Mouse (Mus musculus) bone marrow macrophage, adult 2 months (primary cell): ENCODE data around the gene Fastkd1. TPM values are rescaled to one million over a fixed set of nuclear protein-coding genes. Genes with fewer than 3 reads are reported as not detected.

Source experiments
- H3K27ac ChIP-seq: 2 replicates; pipeline ENCODE4 v1.5.1; 2012; ENCODE audit warnings: low read depth, low read length; ENCODE audit not compliant: insufficient read depth
- H3K4me1 ChIP-seq: 2 replicates; pipeline ENCODE4 v1.6.1; 2012; ENCODE audit warnings: low read length; ENCODE audit not compliant: control insufficient read depth, insufficient read depth
- H3K4me3 ChIP-seq: 2 replicates; pipeline ENCODE4 v1.5.1; 2012; ENCODE audit warnings: mild to moderate bottlenecking, low read length, moderate library complexity; ENCODE audit not compliant: insufficient read depth
- CTCF ChIP-seq: IDR thresholded peaks from 2 replicates; pipeline ENCODE4 v1.5.1; 2012; ENCODE audit warnings: low read depth, mild to moderate bottlenecking, low read length, moderate library complexity
- POLR2A ChIP-seq: IDR thresholded peaks from 2 replicates; pipeline ENCODE4 v1.6.1; 2012; ENCODE audit warnings: mild to moderate bottlenecking, low read depth, low read length, borderline replicate concordance
- polyA plus RNA-seq: library from polyadenylated mRNA; stranded (reverse); fragments of >200 nt; gene quantifications from 2 replicates; pipeline ENCODE4 v1.2.4, GENCODE M21; 2012; ENCODE audit not compliant: missing spikeins, insufficient read depth, insufficient read length

Gene Fastkd1
- polyA plus RNA-seq, 1 experiment, result 6.0 TPM

DNA sequence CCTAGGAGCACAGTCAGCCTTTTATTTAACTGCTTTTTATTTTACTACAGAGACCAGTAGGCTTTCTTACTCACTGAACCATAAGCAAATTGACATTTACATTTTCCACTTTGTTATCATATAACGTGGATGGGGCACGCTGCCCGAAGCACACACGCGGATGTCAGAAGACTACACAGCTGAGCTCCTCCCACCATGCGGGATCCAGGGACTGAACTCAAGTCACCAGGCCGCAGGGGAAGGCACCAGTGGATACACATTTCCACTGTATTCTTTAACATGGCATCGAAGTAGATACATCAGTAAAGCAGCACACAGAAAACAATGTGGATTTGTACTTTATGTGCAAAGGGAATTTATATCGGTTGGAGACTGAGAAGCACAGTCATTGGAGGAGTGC is 38.0 kb downstream of the Fastkd1 start:
- Histone ChIP-seq H3K4me1 (no peaks in the 10 kb centered on the region), H3K4me3 (no peak overlapping the region), H3K27ac (no peak overlapping the region)
- no peak for TF ChIP-seq POLR2A
- no peak for TF ChIP-seq CTCF

- Histone ChIP-seq H3K27ac (no peak overlapping the region), H3K4me1 (0 out of 2 replicates have a peak, but pooled peaks cover 2% of the 10 kb centered on the region), H3K4me3 (no peak overlapping the region)
- TF ChIP-seq CTCF (no peak), POLR2A (no peak)
Observed at GRCm38 (mm10) chr2:69673723-69674122, 39.6 kb downstream of the Fastkd1 start.

DNA sequence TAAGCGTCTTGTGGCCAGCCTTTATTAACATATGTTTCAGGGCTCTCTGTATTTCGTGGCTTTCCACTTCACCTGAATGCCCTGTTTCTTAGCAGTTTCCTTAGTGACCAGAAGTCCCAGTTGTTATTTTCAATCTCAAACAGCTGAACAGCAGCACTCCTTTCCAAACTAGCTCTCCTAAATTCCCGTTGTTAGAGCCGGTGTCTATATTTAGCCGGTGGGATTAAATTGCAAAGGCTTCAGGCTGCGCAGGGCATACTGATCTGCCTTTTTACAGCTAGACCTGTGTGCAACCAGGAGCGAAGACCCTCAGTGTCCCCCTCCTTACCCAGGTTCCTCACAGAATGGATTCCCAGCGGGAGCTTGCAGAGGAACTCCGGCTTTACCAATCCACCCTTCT is 43.5 kb downstream of the Fastkd1 start, which contains the start of gene Klhl41:
Gene Klhl41 (plus strand): TSS at position 268 of the 400 bp plus-strand sequence.
- Histone ChIP-seq H3K4me1 (0 out of 2 replicates have a peak, but pooled peaks cover 2% of the 10 kb centered on the region), H3K27ac (no peak within 1 kb of the TSS), H3K4me3 (no peak within 1 kb of the TSS)
- TF ChIP-seq POLR2A (no peak), CTCF (no peak)

GRCm38 (mm10) chr2:69668414-69668813 is 44.9 kb downstream of the Fastkd1 start:
- Histone ChIP-seq H3K4me3 (no peak overlapping the region), H3K27ac (no peak overlapping the region), H3K4me1 (peaks cover 13% of the 10 kb centered on the region)
- TF ChIP-seq CTCF, result no peak
- TF ChIP-seq POLR2A, result no peak

- TF ChIP-seq CTCF (no peak), POLR2A (no peak)
Observed at GRCm38 (mm10) chr2:69667656-69668055, 45.7 kb downstream of the Fastkd1 start.

GRCm38 (mm10) chr2:69663827-69664476 is 49.4 kb downstream of the Fastkd1 start:
- Histone ChIP-seq H3K4me3 (no peak overlapping the region), H3K4me1 (peaks cover 12% of the 10 kb centered on the region), H3K27ac (peak overlapping the region; percentile 21; the same call in 1 of the 2 replicates)
- no peak for TF ChIP-seq POLR2A
- no peak for TF ChIP-seq CTCF

More at GRCm38 (mm10) chr2:69667656-69668055, 45.7 kb downstream of the Fastkd1 start:
- Histone ChIP-seq H3K4me3 (no peak overlapping the region), H3K27ac (no peak overlapping the region), H3K4me1 (peaks cover 14% of the 10 kb centered on the region)

DNA sequence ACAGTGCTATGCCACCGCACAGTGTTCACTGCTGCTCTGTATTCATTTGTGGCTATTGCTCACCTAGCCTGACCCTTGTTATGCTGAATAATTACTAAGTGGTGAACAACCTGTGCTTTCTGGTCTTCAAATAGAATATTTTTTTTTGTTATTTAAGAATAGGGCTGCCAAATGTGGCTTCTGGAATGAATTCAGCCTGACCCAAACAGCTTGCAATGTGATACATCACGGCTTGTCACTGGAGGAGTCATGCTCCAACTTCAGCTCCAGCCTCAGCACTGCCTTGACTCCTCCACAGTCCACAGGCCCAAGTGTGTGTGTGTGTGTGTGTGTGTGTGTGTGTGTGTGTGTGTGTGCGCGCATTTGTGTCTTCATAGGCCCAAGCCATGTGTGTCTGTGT is 54.0 kb downstream of the Fastkd1 start:
- Histone ChIP-seq H3K27ac (no peak overlapping the region), H3K4me1 (peaks cover 10% of the 10 kb centered on the region), H3K4me3 (no peak overlapping the region)
- no peak for TF ChIP-seq CTCF
- TF ChIP-seq POLR2A, result no peak

GRCm38 (mm10) chr2:69649716-69650115 is 63.6 kb downstream of the Fastkd1 start:
- TF ChIP-seq POLR2A (no peak), CTCF (no peak)
- Histone ChIP-seq H3K27ac (no peak overlapping the region), H3K4me3 (no peak overlapping the region), H3K4me1 (peaks cover 10% of the 10 kb centered on the region)

GRCm38 (mm10) chr2:69646726-69647490 is 66.4 kb downstream of the Fastkd1 start, which contains the start of gene Bbs5:
Gene Bbs5 (plus strand): TSS chr2:69647171.
- Histone ChIP-seq H3K27ac (no peak within 1 kb of the TSS), H3K4me3 (peak within 1 kb of the TSS; percentile 93), H3K4me1 (peaks cover 5% of the 10 kb centered on the region; the same call in 1 of the 2 replicates)
- TF ChIP-seq CTCF, result no peak
- TF ChIP-seq POLR2A, result no peak

GRCm38 (mm10) chr2:69644968-69645617 is 68.2 kb downstream of the Fastkd1 start:
- H3K4me1 ChIP-seq, result peaks cover 5% of the 10 kb centered on the region; the same call in 1 of the 2 replicates
- TF ChIP-seq POLR2A (no peak), CTCF (no peak)
- H3K27ac ChIP-seq, result no peak overlapping the region
- no peak overlapping the region for H3K4me3 ChIP-seq
